Mouse (Mus musculus) MEL (cell line): ENCODE measurements around the gene Thada.

Experiments
- CHD1 ChIP-seq: IDR thresholded peaks from 2 replicates; pipeline ENCODE4 v1.6.1; 2012; ENCODE audit warnings: low read depth, mild to moderate bottlenecking, inconsistent platforms, low read length, improper control_type of control experiment
- CTCF ChIP-seq, 3 experiments: IDR thresholded peaks in 2 of 3; conservative IDR thresholded peaks in 1 of 3; 2 replicates each; pipeline ENCODE4 v1.5.1; 2011 to 2012; ENCODE audit warnings: low read length in 3 of 3, low read depth in 2 of 3, mild to moderate bottlenecking in 2 of 3, improper control_type of control experiment in 1 of 3, inconsistent platforms in 1 of 3, mixed read lengths in 1 of 3, moderate library complexity in 1 of 3; ENCODE audit not compliant: control insufficient read depth in 1 of 3, insufficient read depth in 1 of 3, poor library complexity in 1 of 3, severe bottlenecking in 1 of 3
- EP300 ChIP-seq, 2 experiments: IDR thresholded peaks; 2 replicates each; pipeline ENCODE4 v1.6.1; 2011; ENCODE audit warnings: improper control_type of control experiment in 2 of 2, low read length in 2 of 2, low read depth in 1 of 2, mild to moderate bottlenecking in 1 of 2
- GABPA ChIP-seq: IDR thresholded peaks from 2 replicates; pipeline ENCODE4 v1.6.1; 2012; ENCODE audit warnings: low read depth, mild to moderate bottlenecking, inconsistent platforms, low read length, improper control_type of control experiment, moderate library complexity
- GATA1 ChIP-seq: IDR thresholded peaks from 2 replicates; pipeline ENCODE4 v1.6.1; 2011; ENCODE audit warnings: low read depth, low read length, improper control_type of control experiment
- HCFC1 ChIP-seq: IDR thresholded peaks from 2 replicates; pipeline ENCODE4 v1.6.1; 2012; ENCODE audit warnings: low read depth, mild to moderate bottlenecking, inconsistent platforms, low read length, improper control_type of control experiment, moderate library complexity
- MAFK ChIP-seq: IDR thresholded peaks from 2 replicates; pipeline ENCODE4 v1.6.1; 2011; ENCODE audit warnings: low read depth, mild to moderate bottlenecking, low read length, improper control_type of control experiment, borderline replicate concordance
- MAZ ChIP-seq: IDR thresholded peaks from 2 replicates; pipeline ENCODE4 v1.6.1; 2012; ENCODE audit warnings: low read depth, mild to moderate bottlenecking, inconsistent platforms, low read length, improper control_type of control experiment
- POLR2A ChIP-seq, 2 experiments: IDR thresholded peaks; 2 replicates each; pipeline ENCODE4 v1.6.1; 2011 to 2012; ENCODE audit warnings: low read length in 2 of 2, mild to moderate bottlenecking in 2 of 2, control low read depth in 1 of 2, improper control_type of control experiment in 1 of 2, low read depth in 1 of 2, moderate library complexity in 1 of 2; ENCODE audit not compliant: control insufficient read depth in 1 of 2, insufficient read depth in 1 of 2, poor library complexity in 1 of 2
- RAD21 ChIP-seq: IDR thresholded peaks from 2 replicates; pipeline ENCODE4 v1.6.1; 2011; ENCODE audit warnings: mild to moderate bottlenecking, low read depth, low read length, improper control_type of control experiment
- TCF12 ChIP-seq: IDR thresholded peaks from 2 replicates; pipeline ENCODE4 v1.6.1; 2014; ENCODE audit warnings: low read depth, mild to moderate bottlenecking, inconsistent platforms, low read length, improper control_type of control experiment, moderate library complexity
- ZC3H11A ChIP-seq: IDR thresholded peaks from 2 replicates; pipeline ENCODE4 v1.6.1; 2012; ENCODE audit warnings: low read depth, mild to moderate bottlenecking, inconsistent platforms, low read length, improper control_type of control experiment
- ZKSCAN1 ChIP-seq: IDR thresholded peaks from 2 replicates; pipeline ENCODE4 v1.6.1; 2012; ENCODE audit warnings: low read depth, mild to moderate bottlenecking, inconsistent platforms, low read length, improper control_type of control experiment, moderate library complexity

DNA sequence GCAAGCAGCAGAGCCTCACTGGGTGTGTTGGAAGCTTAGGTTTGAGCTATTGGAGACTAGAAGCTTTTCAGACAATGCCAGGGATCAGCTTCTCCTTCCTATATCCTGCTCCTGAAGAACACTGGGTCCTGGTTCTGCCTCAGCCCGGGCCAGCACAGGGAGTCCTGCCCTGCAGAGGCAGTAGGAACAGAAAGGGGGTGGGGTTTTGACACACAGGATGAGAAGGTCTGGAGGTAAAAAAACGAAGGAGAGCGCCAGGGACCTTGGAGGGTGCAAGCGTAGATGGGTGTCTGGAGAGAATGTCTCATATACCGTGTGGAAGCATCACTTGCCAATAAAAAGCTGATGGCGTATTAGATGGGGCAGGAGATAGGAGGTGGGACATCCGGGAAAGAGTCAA is 289.6 kb downstream of the Thada start:
- TF ChIP-seq GATA1 (no peak), CTCF (IDR thresholded peaks at IDR 0.05 in 2 of 3, conservative IDR thresholded peaks at IDR 0.05 in 1 of 3; ENCODE audit: control insufficient read depth in 1 of 3, insufficient read depth in 1 of 3, low read depth in 2 of 3, low read length in 3 of 3, poor library complexity in 1 of 3, severe bottlenecking in 1 of 3) (no peak), MAFK (no peak), MAZ (no peak), ZC3H11A (no peak), TCF12 (no peak), HCFC1 (no peak), POLR2A (IDR thresholded peaks at IDR 0.05; ENCODE audit: control insufficient read depth in 1 of 2, insufficient read depth in 1 of 2, low read depth in 1 of 2, low read length in 2 of 2, poor library complexity in 1 of 2) (no peak), CHD1 (no peak), ZKSCAN1 (no peak), RAD21 (no peak), EP300 (IDR thresholded peaks at IDR 0.05; ENCODE audit: low read depth in 1 of 2, low read length in 2 of 2) (no peak), GABPA (no peak)
